Mouse (Mus musculus) erythroblast, embryonic 14.5 days (primary cell): ENCODE data around the gene Zdhhc16. TPM values are rescaled to one million over a fixed set of nuclear protein-coding genes. Genes with fewer than 3 reads are reported as not detected.
"Not testable (repeated sequence)": the region's sequence is repeated elsewhere in the genome, so short reads cannot be mapped to it uniquely, and the experiment has no call there.

Experiments used
- H3K27me3 ChIP-seq: 2 replicates; pipeline ENCODE4 v1.6.1; 2012; ENCODE audit warnings: inconsistent platforms; ENCODE audit not compliant: control insufficient read depth
- H3K36me3 ChIP-seq: 2 replicates; pipeline ENCODE4 v1.6.1; 2012; ENCODE audit warnings: mild to moderate bottlenecking, inconsistent platforms; ENCODE audit not compliant: control insufficient read depth
- H3K4me1 ChIP-seq: 2 replicates; pipeline ENCODE4 v1.6.1; 2012; ENCODE audit warnings: inconsistent platforms; ENCODE audit not compliant: control insufficient read depth
- H3K4me3 ChIP-seq: replicated peaks from 2 replicates; pipeline ENCODE3; 2012; ENCODE audit warnings: moderate library complexity, mild to moderate bottlenecking, inconsistent platforms
- H3K9me3 ChIP-seq: 2 replicates; pipeline ENCODE4 v1.6.1; 2012; ENCODE audit warnings: low read length, inconsistent platforms, mixed read lengths; ENCODE audit not compliant: control insufficient read depth
- GATA1 ChIP-seq: IDR thresholded peaks from 2 replicates; pipeline ENCODE4 v1.6.1; 2012; ENCODE audit warnings: low read length, inconsistent platforms, mixed read lengths
- TAL1 ChIP-seq: IDR thresholded peaks from 3 replicates; pipeline ENCODE4 v1.6.1; 2012; ENCODE audit warnings: low read length, inconsistent platforms, mixed read lengths
- polyA plus RNA-seq: library from polyadenylated mRNA; stranded (reverse); fragments of >175 nt; gene quantifications from 2 replicates; pipeline ENCODE4 v1.2.3, GENCODE M21; 2012

Zdhhc16 gene
- polyA plus RNA-seq, 1 experiment: 3.1 TPM

- H3K36me3 ChIP-seq: peaks cover 24% of the 10 kb centered on the region
- TF ChIP-seq GATA1: no peak
- no peak for TF ChIP-seq TAL1
- H3K9me3 ChIP-seq: no peaks in the 10 kb centered on the region
- peaks cover 53% of the 10 kb centered on the region for H3K4me1 ChIP-seq
- no peaks in the 10 kb centered on the region for H3K27me3 ChIP-seq
- peak overlapping the region; percentile 66 for H3K4me3 ChIP-seq
These were observed 20.9 kb upstream of the Zdhhc16 start for GRCm38 (mm10) chr19:41912121-41913080.

GRCm38 (mm10) chr19:41913774-41914591, 19.3 kb upstream of the Zdhhc16 start:
- peak overlapping the region; percentile 14 for H3K4me3 ChIP-seq
- H3K36me3 ChIP-seq: peaks cover 30% of the 10 kb centered on the region
- H3K27me3 ChIP-seq: no peaks in the 10 kb centered on the region
- TF ChIP-seq TAL1: no peak
- no peak for TF ChIP-seq GATA1
- H3K9me3 ChIP-seq: no peaks in the 10 kb centered on the region
- peaks cover 41% of the 10 kb centered on the region for H3K4me1 ChIP-seq

GRCm38 (mm10) chr19:41914592-41914882, 18.7 kb upstream of the Zdhhc16 start:
- H3K27me3 ChIP-seq, H3K9me3 ChIP-seq, H3K4me3 ChIP-seq: not testable (repeated sequence)
- peaks cover 37% of the 10 kb centered on the region for H3K4me1 ChIP-seq
- H3K36me3 ChIP-seq: peaks cover 36% of the 10 kb centered on the region

GRCm38 (mm10) chr19:41915294-41915693, 18.0 kb upstream of the Zdhhc16 start:
- TF ChIP-seq TAL1 (no peak), GATA1 (no peak)
- Histone ChIP-seq H3K4me3 (no peak overlapping the region), H3K9me3 (no peaks in the 10 kb centered on the region), H3K27me3 (no peaks in the 10 kb centered on the region), H3K36me3 (peaks cover 39% of the 10 kb centered on the region), H3K4me1 (peaks cover 35% of the 10 kb centered on the region)

- no peak overlapping the region for H3K4me3 ChIP-seq
- H3K36me3 ChIP-seq: peaks cover 55% of the 10 kb centered on the region
- H3K27me3 ChIP-seq: no peaks in the 10 kb centered on the region
- no peaks in the 10 kb centered on the region for H3K9me3 ChIP-seq
- no peak for TF ChIP-seq TAL1
- peaks cover 25% of the 10 kb centered on the region for H3K4me1 ChIP-seq
These were observed 16.4 kb upstream of the Zdhhc16 start for GRCm38 (mm10) chr19:41916853-41917252.

GRCm38 (mm10) chr19:41919471-41919870, 13.8 kb upstream of the Zdhhc16 start:
- peaks cover 80% of the 10 kb centered on the region for H3K36me3 ChIP-seq
- no peak overlapping the region for H3K4me3 ChIP-seq
- no peaks in the 10 kb centered on the region for H3K27me3 ChIP-seq
- TF ChIP-seq GATA1 (no peak), TAL1 (no peak)
- H3K9me3 ChIP-seq: no peaks in the 10 kb centered on the region
- no peaks in the 10 kb centered on the region for H3K4me1 ChIP-seq

- Histone ChIP-seq H3K4me1 (no peaks in the 10 kb centered on the region), H3K9me3 (no peaks in the 10 kb centered on the region), H3K36me3 (peaks cover 81% of the 10 kb centered on the region), H3K4me3 (no peak overlapping the region), H3K27me3 (no peaks in the 10 kb centered on the region)
- TF ChIP-seq GATA1 (no peak), TAL1 (no peak)
These were observed 12.7 kb upstream of the Zdhhc16 start for GRCm38 (mm10) chr19:41920412-41921067.

GRCm38 (mm10) chr19:41932686-41933085, 594 bp upstream of the Zdhhc16 start:
- H3K27me3 ChIP-seq: no peaks in the 10 kb centered on the region
- H3K4me1 ChIP-seq: peaks cover 38% of the 10 kb centered on the region
- peak overlapping the region; percentile 98 for H3K4me3 ChIP-seq
- peaks cover 49% of the 10 kb centered on the region for H3K36me3 ChIP-seq
- TF ChIP-seq GATA1 (no peak), TAL1 (no peak)
- no peaks in the 10 kb centered on the region for H3K9me3 ChIP-seq

GRCm38 (mm10) chr19:41934124-41934523, 844 bp downstream of the Zdhhc16 start:
- no peaks in the 10 kb centered on the region for H3K27me3 ChIP-seq
- H3K4me1 ChIP-seq: peaks cover 38% of the 10 kb centered on the region
- H3K36me3 ChIP-seq: peaks cover 47% of the 10 kb centered on the region
- H3K4me3 ChIP-seq: peak overlapping the region; percentile 98
- TF ChIP-seq GATA1 (0 out of 2 replicates have a peak, but pooled peaks have one; percentile 28), TAL1 (no peak; the same call in 2 of the 3 replicates)
- H3K9me3 ChIP-seq: no peaks in the 10 kb centered on the region
